Mouse (Mus musculus) MEL (cell line): ENCODE results near the gene Pax4. TPM values are rescaled to one million over a fixed set of nuclear protein-coding genes. Genes with fewer than 3 reads are reported as not detected.
A peak's percentile ranks its signal among the peaks of the same experiment; 100 is the strongest.

Experiments used
- DNase-seq: peaks from one replicate; pipeline ENCODE4 v3.0.0; 2011; ENCODE audit warnings: low read depth, low spot score
- H3K27ac ChIP-seq: 2 replicates; pipeline ENCODE4 v1.5.1; 2012; ENCODE audit warnings: low read depth, mild to moderate bottlenecking, control low read depth, low read length, moderate library complexity; ENCODE audit not compliant: control insufficient read depth
- H3K27me3 ChIP-seq, 2 experiments: fragments of 150-350 bp in 1 of 2; sonication (generic) in 1 of 2; 2 replicates each; pipeline ENCODE4 v1.6.1; 2012; ENCODE audit warnings: low read length in 2 of 2, mild to moderate bottlenecking in 2 of 2, improper control_type of control experiment in 1 of 2, moderate library complexity in 1 of 2; ENCODE audit not compliant: insufficient read depth in 2 of 2, control insufficient read depth in 1 of 2
- H3K36me3 ChIP-seq, 2 experiments: 2 replicates each; pipeline ENCODE4 v1.6.1; 2012 to 2014; ENCODE audit warnings: low read length in 2 of 2, improper control_type of control experiment in 1 of 2, inconsistent platforms in 1 of 2, mild to moderate bottlenecking in 1 of 2; ENCODE audit not compliant: insufficient read depth in 2 of 2, control insufficient read depth in 1 of 2
- H3K4me1 ChIP-seq, 2 experiments: fragments of 150-350 bp in 1 of 2; sonication (generic) in 1 of 2; 2 replicates each; pipeline ENCODE4 v1.6.1; 2012; ENCODE audit warnings: low read length in 2 of 2, improper control_type of control experiment in 1 of 2, mild to moderate bottlenecking in 1 of 2; ENCODE audit not compliant: insufficient read depth in 2 of 2, control insufficient read depth in 1 of 2
- H3K4me3 ChIP-seq, 2 experiments: fragments of 150-350 bp in 1 of 2; sonication (generic) in 1 of 2; 2 replicates each; pipeline ENCODE4 v1.5.1; 2012; ENCODE audit warnings: low read depth in 2 of 2, low read length in 2 of 2, mild to moderate bottlenecking in 2 of 2, moderate library complexity in 2 of 2, control low read depth in 1 of 2, improper control_type of control experiment in 1 of 2; ENCODE audit not compliant: control insufficient read depth in 1 of 2, insufficient read depth in 1 of 2
- H3K79me2 ChIP-seq: 2 replicates; pipeline ENCODE4 v1.6.1; 2012; ENCODE audit warnings: mild to moderate bottlenecking, low read length, moderate library complexity; ENCODE audit not compliant: control insufficient read depth, poor library complexity, insufficient read depth
- H3K9ac ChIP-seq: 2 replicates; pipeline ENCODE4 v1.6.1; 2012; ENCODE audit warnings: low read depth, mild to moderate bottlenecking, control low read depth, low read length, moderate library complexity; ENCODE audit not compliant: control insufficient read depth, poor library complexity, severe bottlenecking
- H3K9me3 ChIP-seq: fragments of 150-350 bp; sonication (generic); replicated peaks from 2 replicates; pipeline ENCODE4 v1.6.1; 2012; ENCODE audit warnings: mild to moderate bottlenecking, low read length, improper control_type of control experiment, moderate library complexity; ENCODE audit not compliant: insufficient read depth
- BHLHE40 ChIP-seq: IDR thresholded peaks from 2 replicates; pipeline ENCODE4 v1.6.1; 2012; ENCODE audit warnings: low read depth, mild to moderate bottlenecking, inconsistent platforms, low read length, improper control_type of control experiment, borderline replicate concordance
- CHD2 ChIP-seq: IDR thresholded peaks from 2 replicates; pipeline ENCODE4 v1.6.1; 2011; ENCODE audit warnings: low read length, improper control_type of control experiment
- CTCF ChIP-seq, 3 experiments: IDR thresholded peaks in 2 of 3; conservative IDR thresholded peaks in 1 of 3; 2 replicates each; pipeline ENCODE4 v1.5.1; 2011 to 2012; ENCODE audit warnings: low read length in 3 of 3, low read depth in 2 of 3, mild to moderate bottlenecking in 2 of 3, improper control_type of control experiment in 1 of 3, inconsistent platforms in 1 of 3, mixed read lengths in 1 of 3, moderate library complexity in 1 of 3; ENCODE audit not compliant: control insufficient read depth in 1 of 3, insufficient read depth in 1 of 3, poor library complexity in 1 of 3, severe bottlenecking in 1 of 3
- E2F4 ChIP-seq: IDR thresholded peaks from 2 replicates; pipeline ENCODE4 v1.6.1; 2011; ENCODE audit warnings: low read depth, low read length, improper control_type of control experiment, borderline replicate concordance
- ELF1 ChIP-seq: IDR thresholded peaks from 2 replicates; pipeline ENCODE4 v1.6.1; 2014; ENCODE audit warnings: low read depth, mild to moderate bottlenecking, inconsistent platforms, low read length, improper control_type of control experiment, moderate library complexity
- ETS1 ChIP-seq: IDR thresholded peaks from 2 replicates; pipeline ENCODE4 v1.6.1; 2012; ENCODE audit warnings: low read depth, mild to moderate bottlenecking, inconsistent platforms, low read length, improper control_type of control experiment, moderate library complexity
- GABPA ChIP-seq: IDR thresholded peaks from 2 replicates; pipeline ENCODE4 v1.6.1; 2012; ENCODE audit warnings: low read depth, mild to moderate bottlenecking, inconsistent platforms, low read length, improper control_type of control experiment, moderate library complexity
- JUND ChIP-seq: IDR thresholded peaks from 2 replicates; pipeline ENCODE4 v1.6.1; 2011; ENCODE audit warnings: low read depth, mild to moderate bottlenecking, improper control_type of control experiment, low read length
- KAT2A ChIP-seq: conservative IDR thresholded peaks from 2 replicates; pipeline ENCODE4 v1.6.1; 2012; ENCODE audit warnings: low read depth, low read length, improper control_type of control experiment, inconsistent platforms
- MEF2A ChIP-seq: IDR thresholded peaks from 2 replicates; pipeline ENCODE4 v1.6.1; 2014; ENCODE audit warnings: low read depth, mild to moderate bottlenecking, inconsistent platforms, low read length, improper control_type of control experiment; ENCODE audit not compliant: poor library complexity, insufficient replicate concordance, severe bottlenecking; ENCODE audit errors: extremely low read depth
- MXI1 ChIP-seq: IDR thresholded peaks from 2 replicates; pipeline ENCODE4 v1.6.1; 2011; ENCODE audit warnings: mild to moderate bottlenecking, low read depth, low read length, improper control_type of control experiment
- MYB ChIP-seq: IDR thresholded peaks from 2 replicates; pipeline ENCODE4 v1.6.1; 2011; ENCODE audit warnings: mild to moderate bottlenecking, low read depth, low read length, improper control_type of control experiment
- NELFE ChIP-seq: IDR thresholded peaks from 2 replicates; pipeline ENCODE4 v1.6.1; 2011; ENCODE audit warnings: low read depth, low read length, improper control_type of control experiment
- NRF1 ChIP-seq: IDR thresholded peaks from 2 replicates; pipeline ENCODE4 v1.6.1; 2014; ENCODE audit warnings: low read depth, mild to moderate bottlenecking, inconsistent platforms, low read length, improper control_type of control experiment, moderate library complexity; ENCODE audit not compliant: poor library complexity, insufficient read depth, severe bottlenecking
- POLR2A ChIP-seq, 2 experiments: IDR thresholded peaks; 2 replicates each; pipeline ENCODE4 v1.6.1; 2011 to 2012; ENCODE audit warnings: low read length in 2 of 2, mild to moderate bottlenecking in 2 of 2, control low read depth in 1 of 2, improper control_type of control experiment in 1 of 2, low read depth in 1 of 2, moderate library complexity in 1 of 2; ENCODE audit not compliant: control insufficient read depth in 1 of 2, insufficient read depth in 1 of 2, poor library complexity in 1 of 2
- POLR2AphosphoS5 ChIP-seq: IDR thresholded peaks from 2 replicates; pipeline ENCODE4 v1.6.1; 2012; ENCODE audit warnings: low read depth, borderline replicate concordance, mild to moderate bottlenecking, inconsistent platforms, low read length, moderate library complexity, mixed read lengths
- RCOR1 ChIP-seq: IDR thresholded peaks from 2 replicates; pipeline ENCODE4 v1.6.1; 2012; ENCODE audit warnings: low read depth, mild to moderate bottlenecking, inconsistent platforms, low read length, improper control_type of control experiment
- SIN3A ChIP-seq: IDR thresholded peaks from 2 replicates; pipeline ENCODE4 v1.6.1; 2012; ENCODE audit warnings: low read length, improper control_type of control experiment, inconsistent platforms
- TAL1 ChIP-seq: IDR thresholded peaks from 2 replicates; pipeline ENCODE4 v1.6.1; 2012; ENCODE audit warnings: mild to moderate bottlenecking, inconsistent platforms, low read length, moderate library complexity, mixed read lengths
- TCF12 ChIP-seq: IDR thresholded peaks from 2 replicates; pipeline ENCODE4 v1.6.1; 2014; ENCODE audit warnings: low read depth, mild to moderate bottlenecking, inconsistent platforms, low read length, improper control_type of control experiment, moderate library complexity
- USF2 ChIP-seq, 2 experiments: IDR thresholded peaks; 2 replicates each; pipeline ENCODE4 v1.6.1; 2011 to 2012; ENCODE audit warnings: improper control_type of control experiment in 2 of 2, low read length in 2 of 2, borderline replicate concordance in 1 of 2, inconsistent platforms in 1 of 2, low read depth in 1 of 2, mild to moderate bottlenecking in 1 of 2; ENCODE audit not compliant: insufficient read depth in 1 of 2
- ZKSCAN1 ChIP-seq: IDR thresholded peaks from 2 replicates; pipeline ENCODE4 v1.6.1; 2012; ENCODE audit warnings: low read depth, mild to moderate bottlenecking, inconsistent platforms, low read length, improper control_type of control experiment, moderate library complexity
- ZMIZ1 ChIP-seq: IDR thresholded peaks from 2 replicates; pipeline ENCODE4 v1.6.1; 2012; ENCODE audit warnings: low read depth, mild to moderate bottlenecking, inconsistent platforms, low read length, improper control_type of control experiment, moderate library complexity
- polyA plus RNA-seq, 2 experiments: library from polyadenylated mRNA; stranded (reverse) in 1 of 2; unstranded in 1 of 2; fragments of >175 nt in 1 of 2; fragments of >200 nt in 1 of 2; gene quantifications; 2 replicates each; pipeline versions ENCODE4 v1.2.1 to v1.2.4; 2012; ENCODE audit warnings: low replicate concordance in 2 of 2, low read depth in 1 of 2; ENCODE audit not compliant: insufficient read length in 2 of 2, insufficient read depth in 1 of 2, missing spikeins in 1 of 2
- total RNA-seq: library from RNA; depleted of rRNA; stranded (reverse); fragments of 300-350 nt; gene quantifications from 2 replicates; pipeline ENCODE4 v1.2.3, GENCODE M21; 2012

The Pax4 gene
- total and polyA plus RNA-seq, 3 experiments, result not detected

DNA sequence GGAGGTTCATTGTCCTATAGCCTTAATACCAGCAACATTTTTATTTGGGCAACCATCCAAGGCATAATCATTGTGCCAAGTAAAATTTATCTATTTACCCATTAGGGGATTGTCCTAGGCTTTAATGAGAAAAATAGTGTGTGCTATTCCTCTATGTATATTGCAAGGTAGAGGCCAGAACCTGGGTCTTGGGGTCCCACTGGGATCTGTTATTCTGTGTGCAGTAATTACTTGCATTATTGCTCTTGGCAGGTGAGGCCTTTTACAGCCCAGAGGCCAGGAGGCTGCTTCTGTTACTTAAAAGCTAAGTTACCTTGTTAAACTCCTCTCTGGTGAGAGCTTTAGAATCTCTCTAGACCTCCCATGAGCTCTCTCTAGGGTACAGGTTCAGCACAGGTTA is 42.0 kb upstream of the Pax4 start:
- DNase-seq, result no peak
- H3K27ac ChIP-seq, result no peak overlapping the region
- no peak overlapping the region for H3K9ac ChIP-seq
- H3K79me2 ChIP-seq, result peaks cover 39% of the 10 kb centered on the region
- H3K9me3 ChIP-seq, result no peaks in the 10 kb centered on the region
- TF ChIP-seq CTCF (IDR thresholded peaks at IDR 0.05 in 2 of 3, conservative IDR thresholded peaks at IDR 0.05 in 1 of 3; ENCODE audit: control insufficient read depth in 1 of 3, insufficient read depth in 1 of 3, low read depth in 2 of 3, low read length in 3 of 3, poor library complexity in 1 of 3, severe bottlenecking in 1 of 3) (no peak), KAT2A (no peak), RCOR1 (no peak), CHD2 (no peak), ZKSCAN1 (no peak), NRF1 (no peak)
- H3K4me3 ChIP-seq, result no peak overlapping the region
- H3K36me3 ChIP-seq, result peaks cover 19 to 30% of the 10 kb centered on the region in 2 experiments
- no peaks in the 10 kb centered on the region for H3K27me3 ChIP-seq
- peaks cover 4 to 9% of the 10 kb centered on the region in 2 experiments; a peak in 2 of 4 replicates for H3K4me1 ChIP-seq

DNA sequence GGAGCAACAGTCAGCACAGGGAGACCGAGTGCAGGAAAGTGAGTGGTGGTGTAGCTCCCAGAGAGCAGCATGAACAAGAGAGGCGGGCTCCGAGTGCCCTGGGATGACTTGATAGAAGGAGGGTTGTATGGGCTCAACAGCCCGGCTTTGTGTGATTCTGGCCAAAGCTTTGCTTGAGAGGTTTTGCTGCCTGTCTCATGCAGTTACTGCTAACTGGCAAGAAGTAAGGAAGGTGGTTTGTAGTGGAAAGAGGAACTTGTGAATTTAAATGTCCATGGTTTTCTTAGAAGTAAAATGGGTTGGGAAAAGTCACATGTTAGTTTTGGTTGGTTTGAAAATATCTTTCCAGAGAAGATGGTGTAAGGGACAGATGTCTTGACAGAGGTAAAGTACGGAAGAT is 41.5 kb upstream of the Pax4 start:
- Histone ChIP-seq H3K27me3 (no peaks in the 10 kb centered on the region), H3K27ac (no peak overlapping the region), H3K9ac (no peak overlapping the region), H3K4me3 (no peak overlapping the region), H3K36me3 (peaks cover 22 to 36% of the 10 kb centered on the region in 2 experiments), H3K79me2 (peaks cover 45% of the 10 kb centered on the region), H3K9me3 (no peaks in the 10 kb centered on the region), H3K4me1 (peaks cover 6 to 9% of the 10 kb centered on the region in 2 experiments; a peak in 2 of 4 replicates)
- DNase-seq, result peak; percentile 50
- TF ChIP-seq RCOR1 (no peak), POLR2AphosphoS5 (no peak), MYB (no peak), CTCF (IDR thresholded peaks at IDR 0.05 in 2 of 3, conservative IDR thresholded peaks at IDR 0.05 in 1 of 3; ENCODE audit: control insufficient read depth in 1 of 3, insufficient read depth in 1 of 3, low read depth in 2 of 3, low read length in 3 of 3, poor library complexity in 1 of 3, severe bottlenecking in 1 of 3) (no peak), TCF12 (no peak), ETS1 (no peak), MXI1 (peak; percentile 73), TAL1 (0 out of 2 replicates have a peak, but pooled peaks have one; percentile 4), BHLHE40 (no peak), E2F4 (no peak), USF2 (IDR thresholded peaks at IDR 0.05; ENCODE audit: borderline replicate concordance in 1 of 2, insufficient read depth in 1 of 2, low read depth in 1 of 2, low read length in 2 of 2) (no peak), GABPA (no peak), POLR2A (IDR thresholded peaks at IDR 0.05; ENCODE audit: control insufficient read depth in 1 of 2, insufficient read depth in 1 of 2, low read depth in 1 of 2, low read length in 2 of 2, poor library complexity in 1 of 2) (no peak), MEF2A (no peak), JUND (no peak), NELFE (no peak), ELF1 (no peak), SIN3A (0 out of 2 replicates have a peak, but pooled peaks have one; percentile 41), ZMIZ1 (no peak)
